Mouse (Mus musculus) heart, postnatal 0 days (tissue): ENCODE measurements around the gene Cpeb3.

ENCODE experiments used
- CTCF ChIP-seq: IDR thresholded peaks from 2 replicates; pipeline ENCODE4 v1.5.1; 2016; ENCODE audit warnings: antibody characterized with exemption, control low read depth, low read depth
- EP300 ChIP-seq: IDR thresholded peaks from 2 replicates; pipeline ENCODE4 v1.6.1; 2016; ENCODE audit warnings: antibody characterized with exemption, low read depth

GRCm38 (mm10) chr19:37175919-37176318 lies 32.5 kb downstream of the Cpeb3 start:
- TF ChIP-seq CTCF: no peak
- TF ChIP-seq EP300: no peak
